Mouse (Mus musculus): Measurements from ENCODE around the gene Cyp11a1. TPM values are rescaled to one million over a fixed set of nuclear protein-coding genes. Genes with fewer than 3 reads are reported as not detected.

Cyp11a1 gene
- polyA plus RNA-seq, 1 experiment = 8.3 TPM

GRCm38 (mm10) chr9:57998685-57999084 is 7.5 kb upstream of the Cyp11a1 start:
- peak overlapping the region; percentile 36 for H3K4me3 ChIP-seq (ENCODE audit: insufficient read depth, low read length)
- no peak for TF ChIP-seq POLR2A (IDR thresholded peaks at IDR 0.05; ENCODE audit: extremely low read depth, insufficient read depth, low read length)
- TF ChIP-seq CTCF (IDR thresholded peaks at IDR 0.05; ENCODE audit: extremely low read depth, insufficient read depth, low read length) = no peak
- H3K27ac ChIP-seq (ENCODE audit: insufficient read depth, low read length) = no peak overlapping the region
- peaks cover 6% of the 10 kb centered on the region for H3K4me1 ChIP-seq (ENCODE audit: control insufficient read depth, insufficient read depth, low read length)

DNA sequence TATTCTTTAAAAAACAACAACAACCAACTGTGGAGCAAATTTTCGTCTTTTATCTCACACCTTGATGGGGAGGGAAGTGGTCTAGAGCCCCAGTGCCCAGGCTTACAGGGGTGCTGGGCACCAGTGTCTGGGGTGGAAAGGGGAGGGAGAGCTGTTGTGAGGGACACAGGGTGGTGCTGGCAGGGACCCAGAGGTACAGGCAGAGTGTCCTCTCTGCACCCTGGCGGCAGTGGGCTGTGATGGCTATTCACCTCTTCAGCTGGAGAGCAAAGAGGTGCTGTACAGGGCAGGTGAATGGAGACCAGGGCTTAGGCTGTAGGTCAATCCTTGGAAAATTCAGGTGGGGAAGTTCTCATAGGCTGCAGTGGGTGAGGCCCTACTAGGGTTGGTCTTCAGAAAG is 6.5 kb upstream of the Cyp11a1 start:
- Histone ChIP-seq H3K4me3 (ENCODE audit: insufficient read depth, low read length) (peak overlapping the region; percentile 36), H3K27ac (ENCODE audit: insufficient read depth, low read length) (no peak overlapping the region), H3K4me1 (ENCODE audit: control insufficient read depth, insufficient read depth, low read length) (peaks cover 6% of the 10 kb centered on the region)
- TF ChIP-seq CTCF (IDR thresholded peaks at IDR 0.05; ENCODE audit: extremely low read depth, insufficient read depth, low read length) (no peak), POLR2A (IDR thresholded peaks at IDR 0.05; ENCODE audit: extremely low read depth, insufficient read depth, low read length) (no peak)

- Histone ChIP-seq H3K4me1 (ENCODE audit: control insufficient read depth, insufficient read depth, low read length) (peaks cover 4% of the 10 kb centered on the region), H3K27ac (ENCODE audit: insufficient read depth, low read length) (no peak overlapping the region), H3K4me3 (ENCODE audit: insufficient read depth, low read length) (no peak overlapping the region)
- TF ChIP-seq CTCF (IDR thresholded peaks at IDR 0.05; ENCODE audit: extremely low read depth, insufficient read depth, low read length) (no peak), POLR2A (IDR thresholded peaks at IDR 0.05; ENCODE audit: extremely low read depth, insufficient read depth, low read length) (no peak)
These were observed 2.9 kb upstream of the Cyp11a1 start for GRCm38 (mm10) chr9:58003272-58003671.

GRCm38 (mm10) chr9:58008336-58009014 is 2.3 kb downstream of the Cyp11a1 start:
- Histone ChIP-seq H3K4me3 (ENCODE audit: insufficient read depth, low read length) (no peak overlapping the region), H3K4me1 (ENCODE audit: control insufficient read depth, insufficient read depth, low read length) (peaks cover 6% of the 10 kb centered on the region; the same call in 1 of the 2 replicates), H3K27ac (ENCODE audit: insufficient read depth, low read length) (no peak overlapping the region)
- TF ChIP-seq CTCF (IDR thresholded peaks at IDR 0.05; ENCODE audit: extremely low read depth, insufficient read depth, low read length) (no peak), POLR2A (IDR thresholded peaks at IDR 0.05; ENCODE audit: extremely low read depth, insufficient read depth, low read length) (no peak)

- peaks cover 6% of the 10 kb centered on the region; the same call in 1 of the 2 replicates for H3K4me1 ChIP-seq (ENCODE audit: control insufficient read depth, insufficient read depth, low read length)
- H3K4me3 ChIP-seq (ENCODE audit: insufficient read depth, low read length) = no peak overlapping the region
- H3K27ac ChIP-seq (ENCODE audit: insufficient read depth, low read length) = no peak overlapping the region
- no peak for TF ChIP-seq POLR2A (IDR thresholded peaks at IDR 0.05; ENCODE audit: extremely low read depth, insufficient read depth, low read length)
- TF ChIP-seq CTCF (IDR thresholded peaks at IDR 0.05; ENCODE audit: extremely low read depth, insufficient read depth, low read length) = no peak
These were observed 2.8 kb downstream of the Cyp11a1 start for GRCm38 (mm10) chr9:58009015-58009362.

GRCm38 (mm10) chr9:58009588-58009987 is 3.4 kb downstream of the Cyp11a1 start:
- H3K27ac ChIP-seq (ENCODE audit: insufficient read depth, low read length) = no peak overlapping the region
- peaks cover 6% of the 10 kb centered on the region; the same call in 1 of the 2 replicates for H3K4me1 ChIP-seq (ENCODE audit: control insufficient read depth, insufficient read depth, low read length)
- no peak overlapping the region for H3K4me3 ChIP-seq (ENCODE audit: insufficient read depth, low read length)
- no peak for TF ChIP-seq CTCF (IDR thresholded peaks at IDR 0.05; ENCODE audit: extremely low read depth, insufficient read depth, low read length)

DNA sequence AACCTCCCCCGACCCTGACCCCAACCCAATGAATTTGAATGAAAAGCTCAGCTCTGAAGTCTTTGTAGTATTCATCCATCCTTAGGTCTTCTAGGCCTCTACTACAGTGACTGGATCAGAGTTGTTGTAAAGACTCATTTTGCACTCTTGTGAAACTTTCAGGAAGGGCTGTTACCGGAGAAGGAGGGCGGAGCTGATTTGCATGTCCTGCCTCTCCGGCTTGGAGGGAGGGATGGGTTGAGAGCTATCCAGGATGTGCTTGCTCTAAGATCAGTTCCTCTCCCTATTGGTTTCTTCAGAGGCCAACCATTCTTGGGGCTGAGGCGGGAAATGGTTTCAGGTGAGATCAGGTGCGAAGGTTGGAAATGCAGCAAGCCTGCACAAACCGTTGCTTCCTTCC is 4.8 kb downstream of the Cyp11a1 start:
- H3K4me1 ChIP-seq (ENCODE audit: control insufficient read depth, insufficient read depth, low read length) = peaks cover 6% of the 10 kb centered on the region; the same call in 1 of the 2 replicates
- TF ChIP-seq POLR2A (IDR thresholded peaks at IDR 0.05; ENCODE audit: extremely low read depth, insufficient read depth, low read length) = no peak
- TF ChIP-seq CTCF (IDR thresholded peaks at IDR 0.05; ENCODE audit: extremely low read depth, insufficient read depth, low read length) = no peak

GRCm38 (mm10) chr9:58011552-58011951 is 5.3 kb downstream of the Cyp11a1 start:
- H3K27ac ChIP-seq (ENCODE audit: insufficient read depth, low read length) = no peak overlapping the region
- H3K4me3 ChIP-seq (ENCODE audit: insufficient read depth, low read length) = no peak overlapping the region
- TF ChIP-seq CTCF (IDR thresholded peaks at IDR 0.05; ENCODE audit: extremely low read depth, insufficient read depth, low read length) (no peak), POLR2A (IDR thresholded peaks at IDR 0.05; ENCODE audit: extremely low read depth, insufficient read depth, low read length) (no peak)
- H3K4me1 ChIP-seq (ENCODE audit: control insufficient read depth, insufficient read depth, low read length) = peaks cover 6% of the 10 kb centered on the region; the same call in 1 of the 2 replicates

More for the DNA sequence above, 4.8 kb downstream of the Cyp11a1 start:
- H3K27ac ChIP-seq (ENCODE audit: insufficient read depth, low read length) = no peak overlapping the region
- no peak overlapping the region for H3K4me3 ChIP-seq (ENCODE audit: insufficient read depth, low read length)

DNA sequence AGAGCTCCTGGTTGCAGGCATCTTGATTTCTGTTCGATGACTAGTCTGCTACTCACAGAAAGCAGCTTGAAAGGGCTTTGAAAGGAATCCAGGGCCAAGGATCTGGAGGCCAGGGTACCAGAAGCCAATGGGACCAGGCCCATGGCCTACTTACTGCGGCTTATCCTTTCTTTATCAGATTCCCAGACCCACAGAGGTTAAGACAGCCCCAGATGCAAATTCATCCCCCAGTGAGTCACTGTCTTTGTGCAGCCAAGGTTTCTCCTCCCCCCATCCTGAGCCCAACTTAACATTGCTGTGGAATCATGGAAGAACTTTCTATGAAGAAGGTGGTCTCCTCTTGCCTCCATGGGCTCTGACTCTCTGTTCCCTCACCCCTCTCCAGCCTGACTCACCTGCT is 6.3 kb downstream of the Cyp11a1 start:
- peaks cover 6% of the 10 kb centered on the region; the same call in 1 of the 2 replicates for H3K4me1 ChIP-seq (ENCODE audit: control insufficient read depth, insufficient read depth, low read length)
- no peak overlapping the region for H3K4me3 ChIP-seq (ENCODE audit: insufficient read depth, low read length)
- no peak for TF ChIP-seq POLR2A (IDR thresholded peaks at IDR 0.05; ENCODE audit: extremely low read depth, insufficient read depth, low read length)
- TF ChIP-seq CTCF (IDR thresholded peaks at IDR 0.05; ENCODE audit: extremely low read depth, insufficient read depth, low read length) = no peak
- no peak overlapping the region for H3K27ac ChIP-seq (ENCODE audit: insufficient read depth, low read length)

DNA sequence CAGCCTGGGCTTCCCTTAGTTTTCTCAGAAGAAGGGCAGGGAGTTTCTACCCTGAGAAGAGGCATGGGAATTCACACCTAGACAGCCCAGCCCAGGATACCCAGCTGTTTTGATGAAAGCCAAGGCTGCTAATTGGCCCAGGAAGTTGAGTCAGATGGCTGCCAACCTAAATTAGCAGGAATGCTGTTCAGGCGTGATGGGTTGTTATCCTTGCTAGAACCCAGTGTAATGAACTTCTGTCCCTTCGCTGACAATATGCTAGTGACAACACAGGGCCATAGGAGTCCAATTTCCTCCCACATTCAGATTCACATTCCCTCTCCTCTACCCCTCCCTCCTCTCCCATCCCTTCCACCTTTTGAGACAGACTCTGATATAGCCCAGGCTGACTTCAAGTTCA is 6.7 kb downstream of the Cyp11a1 start:
- H3K4me3 ChIP-seq (ENCODE audit: insufficient read depth, low read length) = no peak overlapping the region
- peaks cover 6% of the 10 kb centered on the region; the same call in 1 of the 2 replicates for H3K4me1 ChIP-seq (ENCODE audit: control insufficient read depth, insufficient read depth, low read length)
- TF ChIP-seq CTCF (IDR thresholded peaks at IDR 0.05; ENCODE audit: extremely low read depth, insufficient read depth, low read length) (no peak), POLR2A (IDR thresholded peaks at IDR 0.05; ENCODE audit: extremely low read depth, insufficient read depth, low read length) (no peak)
- no peak overlapping the region for H3K27ac ChIP-seq (ENCODE audit: insufficient read depth, low read length)
